Mouse (Mus musculus) ES-Bruce4 (cell line): ENCODE data around the gene Lama5. TPM values are rescaled to one million over a fixed set of nuclear protein-coding genes. Genes with fewer than 3 reads are reported as not detected.

Experiments used
- H3K27ac ChIP-seq: 2 replicates; pipeline ENCODE4 v1.5.1; 2012; ENCODE audit warnings: low read length, inconsistent platforms; ENCODE audit not compliant: insufficient read depth
- H3K27me3 ChIP-seq: 2 replicates; pipeline ENCODE4 v1.6.1; 2012; ENCODE audit warnings: mild to moderate bottlenecking, low read length, inconsistent platforms; ENCODE audit not compliant: control insufficient read depth, poor library complexity, insufficient read depth, severe bottlenecking
- H3K36me3 ChIP-seq: 2 replicates; pipeline ENCODE4 v1.6.1; 2012; ENCODE audit warnings: inconsistent platforms, mild to moderate bottlenecking, low read length, moderate library complexity; ENCODE audit not compliant: control insufficient read depth, poor library complexity, insufficient read depth, severe bottlenecking
- H3K4me1 ChIP-seq: one replicate; pipeline ENCODE4 v1.8.1; 2011; ENCODE audit warnings: low read length; ENCODE audit not compliant: control insufficient read depth, insufficient read depth
- H3K4me3 ChIP-seq: 2 replicates; pipeline ENCODE4 v1.5.1; 2011; ENCODE audit warnings: low read depth, mild to moderate bottlenecking, low read length
- H3K9ac ChIP-seq: 2 replicates; pipeline ENCODE4 v1.6.1; 2012; ENCODE audit warnings: low read depth, mild to moderate bottlenecking, inconsistent platforms; ENCODE audit not compliant: poor library complexity, severe bottlenecking
- H3K9me3 ChIP-seq: replicated peaks from 2 replicates; pipeline ENCODE4 v1.6.1; 2012; ENCODE audit warnings: mild to moderate bottlenecking, low read length, inconsistent platforms; ENCODE audit not compliant: control insufficient read depth, poor library complexity, insufficient read depth, severe bottlenecking
- CTCF ChIP-seq: IDR thresholded peaks from one replicate; pipeline ENCODE4 v1.8.1; 2011; ENCODE audit warnings: low read depth, low read length
- EP300 ChIP-seq: IDR thresholded peaks from 2 replicates; pipeline ENCODE4 v1.6.1; 2011; ENCODE audit warnings: low read depth, low read length; ENCODE audit not compliant: insufficient read depth
- POLR2A ChIP-seq: IDR thresholded peaks from one replicate; pipeline ENCODE4 v1.8.1; 2011; ENCODE audit warnings: low read length; ENCODE audit not compliant: insufficient read depth
- polyA plus RNA-seq: library from polyadenylated mRNA; stranded (reverse); fragments of >200 nt; gene quantifications from 2 replicates; pipeline ENCODE4 v1.2.4, GENCODE M21; 2011; ENCODE audit warnings: low read depth; ENCODE audit not compliant: missing spikeins, insufficient read depth, insufficient read length

Gene Lama5
- polyA plus RNA-seq, 1 experiment = 141 TPM

GRCm38 (mm10) chr2:180196610-180197322, 28.9 kb downstream of the Lama5 start:
- H3K9me3 ChIP-seq = no peaks in the 10 kb centered on the region
- TF ChIP-seq CTCF (no peak), EP300 (no peak), POLR2A (no peak)
- H3K36me3 ChIP-seq = peaks cover 61% of the 10 kb centered on the region
- H3K4me1 ChIP-seq = no peaks in the 10 kb centered on the region
- no peak overlapping the region for H3K9ac ChIP-seq
- H3K27me3 ChIP-seq = no peaks in the 10 kb centered on the region
- no peak overlapping the region for H3K27ac ChIP-seq
- no peak overlapping the region for H3K4me3 ChIP-seq

DNA sequence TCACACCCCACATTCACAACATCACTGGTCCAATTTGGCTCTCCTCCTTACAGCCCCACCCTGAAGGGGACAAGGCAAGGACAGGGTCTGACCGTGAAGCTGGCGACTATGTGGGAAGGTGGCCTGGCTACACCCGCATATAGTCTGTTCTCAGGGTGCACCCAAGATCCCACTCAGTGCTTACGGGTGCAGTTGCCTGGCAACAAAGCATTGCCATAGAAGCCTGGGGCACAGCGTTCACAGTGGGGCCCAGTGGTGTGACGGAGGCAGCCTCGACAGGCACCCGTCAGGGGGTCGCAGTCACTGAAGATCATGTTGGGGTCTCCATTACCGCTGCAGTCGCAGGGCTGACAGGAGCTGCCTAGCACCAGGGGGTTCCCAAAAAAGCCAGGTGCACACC, 38.3 kb downstream of the Lama5 start:
- peaks cover 71% of the 10 kb centered on the region for H3K36me3 ChIP-seq
- H3K4me3 ChIP-seq = no peak overlapping the region
- H3K9ac ChIP-seq = no peak overlapping the region
- H3K4me1 ChIP-seq = no peaks in the 10 kb centered on the region
- no peak overlapping the region for H3K27ac ChIP-seq
- no peaks in the 10 kb centered on the region for H3K27me3 ChIP-seq
- TF ChIP-seq POLR2A = no peak
- no peak for TF ChIP-seq CTCF
- no peak for TF ChIP-seq EP300
- H3K9me3 ChIP-seq = no peaks in the 10 kb centered on the region

DNA sequence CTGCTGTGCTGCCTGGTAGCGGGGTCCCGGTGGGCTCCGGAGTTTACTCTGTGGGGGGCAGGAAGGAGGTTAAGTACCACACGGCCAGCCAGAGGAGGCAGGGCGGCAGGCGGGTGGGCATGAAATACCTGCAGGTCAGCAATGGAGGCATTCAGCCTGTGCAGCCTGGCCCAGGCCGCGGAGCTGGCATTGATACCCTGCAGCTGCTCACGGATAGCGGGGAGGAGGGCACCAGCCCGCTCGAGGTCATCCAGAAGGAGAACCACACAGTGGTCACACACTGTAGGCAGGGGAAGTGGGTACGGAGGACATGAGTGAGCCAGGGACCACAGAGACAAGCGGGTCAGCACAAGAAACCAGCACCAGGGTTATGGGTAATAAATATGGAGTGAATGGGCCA, 40.0 kb downstream of the Lama5 start:
- Histone ChIP-seq H3K36me3 (peaks cover 73% of the 10 kb centered on the region), H3K4me3 (no peak overlapping the region), H3K27me3 (no peaks in the 10 kb centered on the region), H3K4me1 (no peaks in the 10 kb centered on the region), H3K9ac (no peak overlapping the region), H3K27ac (no peak overlapping the region), H3K9me3 (no peaks in the 10 kb centered on the region)
- no peak for TF ChIP-seq POLR2A
- no peak for TF ChIP-seq EP300
- no peak for TF ChIP-seq CTCF

- TF ChIP-seq CTCF (no peak), EP300 (no peak), POLR2A (no peak)
- H3K36me3 ChIP-seq = peaks cover 77% of the 10 kb centered on the region
- H3K9me3 ChIP-seq = no peaks in the 10 kb centered on the region
- H3K4me1 ChIP-seq = no peaks in the 10 kb centered on the region
- H3K27me3 ChIP-seq = no peaks in the 10 kb centered on the region
- no peak overlapping the region for H3K9ac ChIP-seq
- H3K4me3 ChIP-seq = no peak overlapping the region
- H3K27ac ChIP-seq = no peak overlapping the region
These were observed 40.9 kb downstream of the Lama5 start for GRCm38 (mm10) chr2:180184752-180185109.

DNA sequence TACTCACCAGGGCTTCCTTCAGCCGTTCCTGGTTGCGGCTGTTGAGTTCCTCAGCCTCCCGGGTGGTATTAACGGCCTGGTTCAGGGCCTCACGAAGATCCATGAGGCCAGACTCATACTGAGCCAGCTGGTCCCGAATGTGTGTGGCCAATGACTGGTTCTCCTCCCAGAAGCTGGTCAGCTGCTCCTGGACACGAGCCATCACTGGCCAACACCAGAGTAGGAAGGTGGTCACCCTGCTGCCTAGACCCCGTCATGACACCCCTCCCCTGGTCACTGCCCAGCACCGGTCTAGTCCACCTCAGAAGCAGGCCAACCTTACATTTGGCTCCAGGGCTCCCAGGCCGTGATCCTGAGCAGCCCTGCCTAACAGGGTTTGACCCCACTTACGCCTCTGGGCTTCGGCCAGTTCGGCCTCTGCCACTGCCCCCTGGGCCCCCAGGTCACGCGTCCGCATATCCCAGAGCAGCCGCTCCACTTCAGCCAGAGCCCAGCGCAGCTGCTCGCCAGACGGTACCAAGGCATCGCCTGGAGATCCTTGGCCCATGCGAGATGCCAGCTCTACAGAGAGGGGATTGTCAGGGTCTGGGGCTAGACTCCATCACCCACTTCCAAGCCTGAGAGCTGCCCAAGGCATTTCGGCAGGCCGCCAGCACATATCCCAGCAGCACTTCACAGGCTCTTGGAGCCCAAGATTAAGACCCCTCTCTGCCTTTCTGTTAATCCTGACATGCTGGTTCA, 41.5 kb downstream of the Lama5 start:
- Histone ChIP-seq H3K9ac (no peak overlapping the region), H3K9me3 (no peaks in the 10 kb centered on the region), H3K4me3 (no peak overlapping the region), H3K27me3 (no peaks in the 10 kb centered on the region), H3K4me1 (no peaks in the 10 kb centered on the region), H3K36me3 (peaks cover 75% of the 10 kb centered on the region), H3K27ac (no peak overlapping the region)
- TF ChIP-seq CTCF (no peak), EP300 (no peak), POLR2A (no peak)

- TF ChIP-seq CTCF (no peak), POLR2A (no peak), EP300 (no peak)
- Histone ChIP-seq H3K4me3 (no peak overlapping the region), H3K27me3 (no peaks in the 10 kb centered on the region), H3K9me3 (no peaks in the 10 kb centered on the region), H3K36me3 (peaks cover 86% of the 10 kb centered on the region), H3K27ac (no peak overlapping the region), H3K4me1 (no peaks in the 10 kb centered on the region), H3K9ac (no peak overlapping the region)
These were observed 44.1 kb downstream of the Lama5 start for GRCm38 (mm10) chr2:180181542-180181941.
